Mouse (Mus musculus): ENCODE data around the gene Olfr768. TPM values are rescaled to one million over a fixed set of nuclear protein-coding genes. Genes with fewer than 3 reads are reported as not detected.
"Not testable (repeated sequence)": the region's sequence is repeated elsewhere in the genome, so short reads cannot be mapped to it uniquely, and the experiment has no call there.

Gene Olfr768
- not detected in 2 replicates for polyA plus RNA-seq (2015; fragmentation: Nextera tagmentation; extraction: Ambion mirVana)

GRCm38 (mm10) chr10:129099275-129099674, at the start of gene Olfr768:
Olfr768 (minus strand) TSS chr10:129099375.
- Histone ChIP-seq H3K9ac (ENCODE audit: low read depth, low read length) (no peak within 1 kb of the TSS), H3K4me2 (ENCODE audit: low read length) (no peak within 1 kb of the TSS), H3K4me1 (ENCODE audit: control insufficient read depth, insufficient read depth, low read length) (no peaks in the 10 kb centered on the region), H3K27ac (ENCODE audit: low read length) (no peak within 1 kb of the TSS), H3K27me3 (ENCODE audit: control insufficient read depth, insufficient read depth, low read depth, low read length) (no peaks in the 10 kb centered on the region), H3K9me3 (replicated peaks; ENCODE audit: control insufficient read depth, low read length, poor library complexity, severe bottlenecking) (no peaks in the 10 kb centered on the region; the same call in 1 of the 2 replicates), H3K4me3 (ENCODE audit: low read depth, low read length) (no peak within 1 kb of the TSS), H3K36me3 (ENCODE audit: control insufficient read depth, insufficient read depth, low read length) (no peaks in the 10 kb centered on the region)
- 83% methylated on average over 1 of the region's 1 CpGs for WGBS
- ATAC-seq = no peak

- no peaks in the 10 kb centered on the region for H3K9me3 ChIP-seq (replicated peaks; ENCODE audit: control insufficient read depth, low read length, poor library complexity, severe bottlenecking)
- H3K9ac ChIP-seq (ENCODE audit: low read depth, low read length) = no peak within 1 kb of the TSS
- ATAC-seq = no peak
- no peak within 1 kb of the TSS for H3K27ac ChIP-seq (ENCODE audit: low read length)
- no peaks in the 10 kb centered on the region for H3K4me1 ChIP-seq (ENCODE audit: control insufficient read depth, insufficient read depth, low read length)
- no peak within 1 kb of the TSS for H3K4me3 ChIP-seq (ENCODE audit: low read depth, low read length)
- no peak within 1 kb of the TSS for H3K4me2 ChIP-seq (ENCODE audit: low read length)
- 75% methylated on average over 2 of the region's 2 CpGs for WGBS
- no peaks in the 10 kb centered on the region for H3K27me3 ChIP-seq (ENCODE audit: control insufficient read depth, insufficient read depth, low read depth, low read length)
- H3K36me3 ChIP-seq (ENCODE audit: control insufficient read depth, insufficient read depth, low read length) = no peaks in the 10 kb centered on the region
Measured at GRCm38 (mm10) chr10:129138898-129139297, 39.7 kb upstream of the Olfr768 start, which contains the start of gene Olfr770. Olfr770 (minus strand) TSS chr10:129138998.

GRCm38 (mm10) chr10:129117761-129118160, 18.6 kb upstream of the Olfr768 start, which contains the start of gene Olfr769:
Olfr769 (minus strand) TSS chr10:129117861.
- H3K4me3 ChIP-seq (ENCODE audit: low read depth, low read length) = no peak within 1 kb of the TSS
- H3K36me3 ChIP-seq (ENCODE audit: control insufficient read depth, insufficient read depth, low read length) = no peaks in the 10 kb centered on the region
- WGBS = 71% methylated on average over 2 of the region's 2 CpGs
- no peaks in the 10 kb centered on the region for H3K9me3 ChIP-seq (replicated peaks; ENCODE audit: control insufficient read depth, low read length, poor library complexity, severe bottlenecking)
- H3K4me1 ChIP-seq (ENCODE audit: control insufficient read depth, insufficient read depth, low read length) = no peaks in the 10 kb centered on the region
- H3K9ac ChIP-seq (ENCODE audit: low read depth, low read length) = no peak within 1 kb of the TSS
- no peak within 1 kb of the TSS for H3K27ac ChIP-seq (ENCODE audit: low read length)
- no peak for ATAC-seq
- no peak within 1 kb of the TSS for H3K4me2 ChIP-seq (ENCODE audit: low read length)
- no peaks in the 10 kb centered on the region for H3K27me3 ChIP-seq (ENCODE audit: control insufficient read depth, insufficient read depth, low read depth, low read length)

- no peak overlapping the region for H3K27ac ChIP-seq (ENCODE audit: low read length)
- H3K36me3 ChIP-seq (ENCODE audit: control insufficient read depth, insufficient read depth, low read length) = no peaks in the 10 kb centered on the region
- H3K9ac ChIP-seq (ENCODE audit: low read depth, low read length) = no peak overlapping the region
- no peaks in the 10 kb centered on the region for H3K9me3 ChIP-seq (replicated peaks; ENCODE audit: control insufficient read depth, low read length, poor library complexity, severe bottlenecking)
- H3K4me2 ChIP-seq (ENCODE audit: low read length) = no peak overlapping the region
- H3K4me1 ChIP-seq (ENCODE audit: control insufficient read depth, insufficient read depth, low read length) = no peaks in the 10 kb centered on the region
- no peaks in the 10 kb centered on the region for H3K27me3 ChIP-seq (ENCODE audit: control insufficient read depth, insufficient read depth, low read depth, low read length)
- no peak overlapping the region for H3K4me3 ChIP-seq (ENCODE audit: low read depth, low read length)
- ATAC-seq = no peak
- 93% methylated on average over 3 of the region's 3 CpGs for WGBS
Measured at GRCm38 (mm10) chr10:129115146-129115545, 16.0 kb upstream of the Olfr768 start.

GRCm38 (mm10) chr10:129101231-129101630, 2.1 kb upstream of the Olfr768 start:
- Histone ChIP-seq H3K4me1 (ENCODE audit: control insufficient read depth, insufficient read depth, low read length) (no peaks in the 10 kb centered on the region), H3K27me3 (ENCODE audit: control insufficient read depth, insufficient read depth, low read depth, low read length) (no peaks in the 10 kb centered on the region), H3K9ac (ENCODE audit: low read depth, low read length) (no peak overlapping the region), H3K4me2 (ENCODE audit: low read length) (no peak overlapping the region), H3K36me3 (ENCODE audit: control insufficient read depth, insufficient read depth, low read length) (no peaks in the 10 kb centered on the region), H3K27ac (ENCODE audit: low read length) (no peak overlapping the region), H3K4me3 (ENCODE audit: low read depth, low read length) (no peak overlapping the region), H3K9me3 (replicated peaks; ENCODE audit: control insufficient read depth, low read length, poor library complexity, severe bottlenecking) (no peaks in the 10 kb centered on the region; the same call in 1 of the 2 replicates)
- no peak for ATAC-seq
- 37% methylated on average over 3 of the region's 3 CpGs for WGBS

- H3K9ac ChIP-seq (ENCODE audit: low read depth, low read length); H3K4me2 ChIP-seq (ENCODE audit: low read length); H3K9me3 ChIP-seq (replicated peaks; ENCODE audit: control insufficient read depth, low read length, poor library complexity, severe bottlenecking); H3K27ac ChIP-seq (ENCODE audit: low read length); H3K4me1 ChIP-seq (ENCODE audit: control insufficient read depth, insufficient read depth, low read length); H3K4me3 ChIP-seq (ENCODE audit: low read depth, low read length); H3K27me3 ChIP-seq (ENCODE audit: control insufficient read depth, insufficient read depth, low read depth, low read length); ATAC-seq; H3K36me3 ChIP-seq (ENCODE audit: control insufficient read depth, insufficient read depth, low read length): not testable (repeated sequence)
Measured at GRCm38 (mm10) chr10:129082810-129083209, 16.4 kb downstream of the Olfr768 start, which contains the start of gene Olfr767. Olfr767 (minus strand) TSS chr10:129082910.

- ATAC-seq = no peak
- no peak within 1 kb of the TSS for H3K4me3 ChIP-seq (ENCODE audit: low read depth, low read length)
- WGBS = 81% methylated on average over 2 of the region's 2 CpGs
- no peak within 1 kb of the TSS for H3K27ac ChIP-seq (ENCODE audit: low read length)
- no peaks in the 10 kb centered on the region for H3K9me3 ChIP-seq (replicated peaks; ENCODE audit: control insufficient read depth, low read length, poor library complexity, severe bottlenecking)
- no peak within 1 kb of the TSS for H3K9ac ChIP-seq (ENCODE audit: low read depth, low read length)
- no peak within 1 kb of the TSS for H3K4me2 ChIP-seq (ENCODE audit: low read length)
- H3K4me1 ChIP-seq (ENCODE audit: control insufficient read depth, insufficient read depth, low read length) = no peaks in the 10 kb centered on the region
- H3K27me3 ChIP-seq (ENCODE audit: control insufficient read depth, insufficient read depth, low read depth, low read length) = no peaks in the 10 kb centered on the region
- no peaks in the 10 kb centered on the region for H3K36me3 ChIP-seq (ENCODE audit: control insufficient read depth, insufficient read depth, low read length)
Measured at GRCm38 (mm10) chr10:129068877-129069276, 30.3 kb downstream of the Olfr768 start, which contains the start of gene Olfr766-ps1. Olfr766-ps1 (minus strand) TSS chr10:129068977.

GRCm38 (mm10) chr10:129049898-129050297, 49.3 kb downstream of the Olfr768 start, which contains the start of gene Olfr765:
Olfr765 (minus strand) TSS chr10:129049998.
- H3K4me1 ChIP-seq (ENCODE audit: control insufficient read depth, insufficient read depth, low read length); H3K9ac ChIP-seq (ENCODE audit: low read depth, low read length); H3K27ac ChIP-seq (ENCODE audit: low read length); H3K4me2 ChIP-seq (ENCODE audit: low read length); H3K27me3 ChIP-seq (ENCODE audit: control insufficient read depth, insufficient read depth, low read depth, low read length); H3K9me3 ChIP-seq (replicated peaks; ENCODE audit: control insufficient read depth, low read length, poor library complexity, severe bottlenecking); H3K36me3 ChIP-seq (ENCODE audit: control insufficient read depth, insufficient read depth, low read length); ATAC-seq; H3K4me3 ChIP-seq (ENCODE audit: low read depth, low read length): not testable (repeated sequence)

All from midbrain, embryonic 16.5 days (tissue).